Mouse (Mus musculus) midbrain, embryonic 10.5 days (tissue): ENCODE measurements around the gene Sema5b. TPM values are rescaled to one million over a fixed set of nuclear protein-coding genes. Genes with fewer than 3 reads are reported as not detected.
A peak's percentile ranks its signal among the peaks of the same experiment; 100 is the strongest.
"Not testable (repeated sequence)": the region's sequence is repeated elsewhere in the genome, so short reads cannot be mapped to it uniquely, and the experiment has no call there.

Experiments used
- DNase-seq: peaks from one replicate; pipeline ENCODE4 v3.0.0-alpha.2; 2017; ENCODE audit warnings: low spot score
- H3K27ac ChIP-seq: fragments of 300-500 bp; sonication (generic); replicated peaks from 2 replicates; pipeline ENCODE4 v1.5.1; 2016; ENCODE audit warnings: mild to moderate bottlenecking
- H3K27me3 ChIP-seq: fragments of 300-500 bp; sonication (generic); 2 replicates; pipeline ENCODE4 v1.6.1; 2016; ENCODE audit warnings: low read depth, mild to moderate bottlenecking; ENCODE audit not compliant: poor library complexity, severe bottlenecking
- H3K36me3 ChIP-seq: fragments of 300-500 bp; sonication (generic); 2 replicates; pipeline ENCODE4 v1.6.1; 2016; ENCODE audit warnings: mild to moderate bottlenecking, moderate library complexity
- H3K4me1 ChIP-seq: fragments of 300-500 bp; sonication (generic); 2 replicates; pipeline ENCODE4 v1.6.1; 2016
- H3K4me3 ChIP-seq: fragments of 300-500 bp; sonication (generic); 2 replicates; pipeline ENCODE4 v1.5.1; 2016; ENCODE audit warnings: mild to moderate bottlenecking, moderate library complexity
- H3K9me3 ChIP-seq: fragments of 300-500 bp; sonication (generic); replicated peaks from 2 replicates; pipeline ENCODE4 v1.6.1; 2016; ENCODE audit warnings: mild to moderate bottlenecking
- WGBS: fragments of 180-500 bp; shearing (Covaris S2); methylation state at CpG from one replicate; pipeline ENCODE4 v1.1.7; 2016; 5-methylcytosine and 5-hydroxymethylcytosine counted together
- polyA plus RNA-seq: library from polyadenylated mRNA; unstranded; fragments of >200 nt; fragmentation: Nextera tagmentation; extraction: Ambion mirVana; gene quantifications from 2 replicates; pipeline ENCODE4 v1.2.1, GENCODE M21; 2016

Gene Sema5b
- polyA plus RNA-seq, 1 experiment from 2014 or later: 59.1 TPM

GRCm38 (mm10) chr16:35561541-35561940 is 20.6 kb downstream of the Sema5b start:
- Histone ChIP-seq H3K4me1 (peaks cover 49% of the 10 kb centered on the region), H3K27ac (0 out of 2 replicates have a peak overlapping the region, but pooled peaks have one; percentile 3), H3K9me3 (no peaks in the 10 kb centered on the region), H3K4me3 (no peak overlapping the region), H3K27me3 (no peaks in the 10 kb centered on the region), H3K36me3 (peaks cover 63% of the 10 kb centered on the region)
- 89% methylated on average over 6 of the region's 6 CpGs for WGBS
- DNase-seq: no peak

GRCm38 (mm10) chr16:35564246-35564905 is 23.4 kb downstream of the Sema5b start:
- H3K9me3 ChIP-seq: no peaks in the 10 kb centered on the region
- 51% methylated on average over 22 of the region's 22 CpGs for WGBS
- DNase-seq: peak; percentile 82
- peak overlapping the region; percentile 87 for H3K27ac ChIP-seq
- peaks cover 67% of the 10 kb centered on the region for H3K4me1 ChIP-seq
- H3K27me3 ChIP-seq: no peaks in the 10 kb centered on the region
- peaks cover 38% of the 10 kb centered on the region for H3K36me3 ChIP-seq
- peak overlapping the region; percentile 33 for H3K4me3 ChIP-seq

GRCm38 (mm10) chr16:35565601-35566000 is 24.7 kb downstream of the Sema5b start:
- Histone ChIP-seq H3K27ac (peak overlapping the region; percentile 87), H3K36me3 (peaks cover 31% of the 10 kb centered on the region), H3K4me1 (peaks cover 72% of the 10 kb centered on the region)
- H3K27me3 ChIP-seq, DNase-seq, H3K9me3 ChIP-seq, H3K4me3 ChIP-seq: not testable (repeated sequence)
- 97% methylated on average over 5 of the region's 5 CpGs for WGBS

- peak overlapping the region; percentile 75 for H3K27ac ChIP-seq
- 63% methylated on average over 15 of the region's 15 CpGs for WGBS
- H3K9me3 ChIP-seq: no peaks in the 10 kb centered on the region
- DNase-seq: no peak
- H3K27me3 ChIP-seq: no peaks in the 10 kb centered on the region
- peaks cover 93% of the 10 kb centered on the region for H3K4me1 ChIP-seq
- H3K4me3 ChIP-seq: no peak overlapping the region
- H3K36me3 ChIP-seq: peaks cover 9% of the 10 kb centered on the region
Observed at GRCm38 (mm10) chr16:35568225-35568880, 27.4 kb downstream of the Sema5b start.

- H3K27ac ChIP-seq: peak overlapping the region; percentile 75
- peaks cover 12% of the 10 kb centered on the region; the same call in 1 of the 2 replicates for H3K36me3 ChIP-seq
- DNase-seq: no peak
- H3K9me3 ChIP-seq: no peaks in the 10 kb centered on the region
- 75% methylated on average over 2 of the region's 2 CpGs for WGBS
- H3K4me3 ChIP-seq: 0 out of 2 replicates have a peak overlapping the region, but pooled peaks have one; percentile 0
- H3K27me3 ChIP-seq: no peaks in the 10 kb centered on the region
- H3K4me1 ChIP-seq: peaks cover 93% of the 10 kb centered on the region
Observed at GRCm38 (mm10) chr16:35569347-35569746, 28.4 kb downstream of the Sema5b start.

GRCm38 (mm10) chr16:35569758-35570157 is 28.8 kb downstream of the Sema5b start:
- DNase-seq: peak; percentile 28
- Histone ChIP-seq H3K9me3 (no peaks in the 10 kb centered on the region), H3K36me3 (peaks cover 12% of the 10 kb centered on the region; the same call in 1 of the 2 replicates), H3K27me3 (no peaks in the 10 kb centered on the region), H3K4me1 (peaks cover 93% of the 10 kb centered on the region), H3K4me3 (0 out of 2 replicates have a peak overlapping the region, but pooled peaks have one; percentile 0), H3K27ac (peak overlapping the region; percentile 75)
- WGBS: 48% methylated on average over 9 of the region's 9 CpGs

- DNase-seq: peak; percentile 31
Observed at GRCm38 (mm10) chr16:35570627-35571026, 29.7 kb downstream of the Sema5b start.

GRCm38 (mm10) chr16:35573586-35573985 is 32.6 kb downstream of the Sema5b start:
- no peak for DNase-seq
- H3K27ac ChIP-seq: no peak overlapping the region
- H3K27me3 ChIP-seq: no peaks in the 10 kb centered on the region
- no peak overlapping the region for H3K4me3 ChIP-seq
- H3K36me3 ChIP-seq: peaks cover 22% of the 10 kb centered on the region
- 93% methylated on average over 3 of the region's 3 CpGs for WGBS
- peaks cover 78% of the 10 kb centered on the region for H3K4me1 ChIP-seq
- H3K9me3 ChIP-seq: no peaks in the 10 kb centered on the region

More at GRCm38 (mm10) chr16:35570627-35571026, 29.7 kb downstream of the Sema5b start:
- Histone ChIP-seq H3K4me3 (peak overlapping the region; percentile 16; the same call in 1 of the 2 replicates), H3K27ac (peak overlapping the region; percentile 73), H3K4me1 (peaks cover 95% of the 10 kb centered on the region), H3K9me3 (no peaks in the 10 kb centered on the region), H3K27me3 (no peaks in the 10 kb centered on the region), H3K36me3 (peaks cover 12% of the 10 kb centered on the region; the same call in 1 of the 2 replicates)
- 41% methylated on average over 12 of the region's 12 CpGs for WGBS

- H3K36me3 ChIP-seq: peaks cover 36% of the 10 kb centered on the region
- peaks cover 70% of the 10 kb centered on the region for H3K4me1 ChIP-seq
- H3K4me3 ChIP-seq: no peak overlapping the region
- H3K27ac ChIP-seq: 0 out of 2 replicates have a peak overlapping the region, but pooled peaks have one; percentile 35
- 94% methylated on average over 11 of the region's 11 CpGs for WGBS
- no peak for DNase-seq
- H3K9me3 ChIP-seq: no peaks in the 10 kb centered on the region
- no peaks in the 10 kb centered on the region for H3K27me3 ChIP-seq
Observed at GRCm38 (mm10) chr16:35577181-35577941, 36.4 kb downstream of the Sema5b start.

GRCm38 (mm10) chr16:35581299-35581698 is 40.4 kb downstream of the Sema5b start:
- Histone ChIP-seq H3K36me3 (peaks cover 26% of the 10 kb centered on the region), H3K9me3 (no peaks in the 10 kb centered on the region), H3K27me3 (no peaks in the 10 kb centered on the region), H3K27ac (peak overlapping the region; percentile 88), H3K4me3 (peak overlapping the region; percentile 4; the same call in 1 of the 2 replicates), H3K4me1 (peaks cover 72% of the 10 kb centered on the region)
- DNase-seq: peak; percentile 51
- 22% methylated on average over 7 of the region's 7 CpGs for WGBS

- H3K4me1 ChIP-seq: peaks cover 92% of the 10 kb centered on the region
- H3K27ac ChIP-seq: peak overlapping the region; percentile 88; the same call in 1 of the 2 replicates
- peaks cover 13% of the 10 kb centered on the region for H3K36me3 ChIP-seq
- WGBS: 72% methylated on average over 4 of the region's 4 CpGs
- DNase-seq: no peak
- H3K4me3 ChIP-seq: no peak overlapping the region
- no peaks in the 10 kb centered on the region for H3K27me3 ChIP-seq
- no peaks in the 10 kb centered on the region for H3K9me3 ChIP-seq
Observed at GRCm38 (mm10) chr16:35583551-35584080, 42.7 kb downstream of the Sema5b start.

GRCm38 (mm10) chr16:35585126-35585694 is 44.3 kb downstream of the Sema5b start:
- peaks cover 2% of the 10 kb centered on the region; the same call in 1 of the 2 replicates for H3K27me3 ChIP-seq
- peak overlapping the region; percentile 88 for H3K27ac ChIP-seq
- peaks cover 99% of the 10 kb centered on the region for H3K4me1 ChIP-seq
- peak; percentile 68 for DNase-seq
- 45% methylated on average over 8 of the region's 8 CpGs for WGBS
- H3K4me3 ChIP-seq: peak overlapping the region; percentile 23; the same call in 1 of the 2 replicates
- H3K9me3 ChIP-seq: no peaks in the 10 kb centered on the region
- H3K36me3 ChIP-seq: no peaks in the 10 kb centered on the region
